Mouse (Mus musculus) olfactory bulb, adult 2 months (tissue): Measurements from ENCODE around the gene Sp100. TPM values are rescaled to one million over a fixed set of nuclear protein-coding genes. Genes with fewer than 3 reads are reported as not detected.

Experiments used
- H3K27ac ChIP-seq: fragments of 200-500 bp; 2 replicates; pipeline ENCODE4 v1.5.1; 2012; ENCODE audit warnings: low read depth, low read length; ENCODE audit not compliant: insufficient read depth
- H3K4me1 ChIP-seq: fragments of 200-500 bp; 2 replicates; pipeline ENCODE4 v1.6.1; 2012; ENCODE audit warnings: low read length; ENCODE audit not compliant: control insufficient read depth, insufficient read depth
- H3K4me3 ChIP-seq: fragments of 200-500 bp; 2 replicates; pipeline ENCODE4 v1.5.1; 2012; ENCODE audit warnings: mild to moderate bottlenecking, low read depth, low read length, moderate library complexity; ENCODE audit not compliant: insufficient read depth
- CTCF ChIP-seq: fragments of 200-500 bp; IDR thresholded peaks from 2 replicates; pipeline ENCODE4 v1.5.1; 2012; ENCODE audit warnings: low read depth, mild to moderate bottlenecking, low read length, moderate library complexity; ENCODE audit not compliant: insufficient read depth
- POLR2A ChIP-seq: fragments of 200-500 bp; IDR thresholded peaks from 2 replicates; pipeline ENCODE4 v1.6.1; 2012; ENCODE audit warnings: mild to moderate bottlenecking, low read depth, low read length, moderate library complexity; ENCODE audit not compliant: insufficient read depth
- WGBS: fragments of 180-500 bp; shearing (Covaris S2); methylation state at CpG from one replicate; pipeline ENCODE4 v1.1.7; 2018; 5-methylcytosine and 5-hydroxymethylcytosine counted together
- polyA plus RNA-seq: library from polyadenylated mRNA; stranded (reverse); fragments of >200 nt; gene quantifications from 2 replicates; pipeline ENCODE4 v1.2.4, GENCODE M21; 2012; ENCODE audit warnings: low replicate concordance; ENCODE audit not compliant: missing spikeins, insufficient read depth, insufficient read length

The Sp100 gene
- polyA plus RNA-seq, 1 experiment: not detected

DNA sequence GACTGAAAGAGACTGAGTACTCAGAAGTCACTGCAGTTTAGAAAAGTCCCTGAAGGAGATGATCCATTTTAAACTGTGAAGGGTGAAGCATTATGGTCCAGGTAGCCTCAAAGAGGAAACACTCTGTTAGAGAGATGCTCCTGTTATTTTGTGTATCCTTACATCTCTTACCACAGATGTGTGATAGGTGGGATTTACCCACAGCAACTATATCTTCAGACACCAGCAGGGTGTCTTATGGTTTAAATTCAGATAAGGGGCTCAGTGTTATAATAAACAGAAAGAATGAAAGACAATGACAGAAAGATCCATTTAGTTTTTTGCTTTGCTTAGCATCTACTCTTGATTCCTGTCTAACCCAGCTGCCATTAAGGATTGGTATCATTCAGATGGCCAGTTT, 14.5 kb downstream of the Sp100 start:
- Histone ChIP-seq H3K4me1 (no peaks in the 10 kb centered on the region), H3K27ac (no peak overlapping the region), H3K4me3 (no peak overlapping the region)
- TF ChIP-seq POLR2A: no peak
- TF ChIP-seq CTCF: no peak

DNA sequence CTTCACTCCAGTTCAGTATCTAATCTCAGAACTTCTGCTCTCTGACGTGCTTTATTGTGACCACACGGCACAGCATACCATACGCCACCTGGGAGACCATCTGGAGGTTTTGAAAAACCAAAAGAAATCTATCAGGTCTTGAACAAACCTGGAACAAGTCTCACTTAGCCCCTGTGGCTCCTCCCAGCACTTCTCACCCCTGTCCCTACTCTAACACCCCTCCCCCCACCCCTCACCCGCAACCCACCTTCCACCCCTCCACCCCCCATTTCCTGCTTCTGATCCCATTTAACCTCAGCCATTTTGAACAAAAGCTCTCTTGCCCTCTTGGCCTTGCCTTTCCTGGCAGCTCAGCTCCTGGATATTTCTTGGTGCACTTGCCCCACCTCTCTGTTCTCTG, 30.4 kb downstream of the Sp100 start:
- TF ChIP-seq CTCF: no peak
- no peak for TF ChIP-seq POLR2A
- 87% methylated on average over 4 of the region's 4 CpGs for WGBS
- H3K27ac ChIP-seq: no peak overlapping the region
- no peak overlapping the region for H3K4me3 ChIP-seq
- no peaks in the 10 kb centered on the region for H3K4me1 ChIP-seq

DNA sequence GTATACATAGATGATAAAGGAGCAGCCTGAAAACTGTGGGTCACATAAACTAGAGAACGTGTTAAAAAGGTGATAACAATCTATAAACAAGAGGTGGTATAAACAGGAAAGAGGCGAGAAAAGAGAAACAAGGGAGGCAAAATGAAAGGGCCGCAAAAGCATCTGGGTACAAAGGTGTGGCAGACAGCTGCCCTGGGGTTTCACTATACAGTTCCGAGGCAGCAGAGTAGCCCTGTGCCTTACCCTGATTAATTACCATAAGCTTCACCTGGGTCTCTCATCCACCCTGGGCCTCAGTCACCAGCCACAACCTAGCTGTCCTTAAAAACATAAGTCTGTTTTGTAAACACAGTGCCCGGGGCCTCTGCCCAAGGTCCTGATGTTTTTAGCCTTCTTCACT, 36.9 kb downstream of the Sp100 start:
- 83% methylated on average over 5 of the region's 5 CpGs for WGBS
- Histone ChIP-seq H3K27ac (no peak overlapping the region), H3K4me3 (no peak overlapping the region), H3K4me1 (no peaks in the 10 kb centered on the region)
- no peak for TF ChIP-seq POLR2A
- TF ChIP-seq CTCF: no peak

DNA sequence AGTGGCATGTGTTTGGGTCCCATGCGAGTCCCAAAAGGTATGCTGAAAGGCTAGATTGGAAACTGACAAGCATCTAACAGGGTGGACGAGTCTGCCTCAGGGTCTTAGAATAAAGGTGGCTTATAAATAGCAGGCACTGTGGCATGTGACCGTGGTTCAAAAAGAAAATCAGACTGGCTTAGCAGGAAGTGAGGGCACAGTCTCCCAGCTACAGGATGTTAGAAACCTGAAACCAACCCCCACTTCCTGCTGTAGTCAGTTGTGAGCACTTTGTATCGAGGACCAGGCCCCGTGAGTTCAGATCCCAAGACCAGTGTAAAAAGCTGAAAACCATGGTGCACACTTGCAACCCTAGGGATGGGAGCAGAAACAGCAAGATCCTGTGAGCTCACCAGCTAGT, 37.6 kb downstream of the Sp100 start:
- Histone ChIP-seq H3K4me1 (no peaks in the 10 kb centered on the region), H3K4me3 (no peak overlapping the region), H3K27ac (no peak overlapping the region)
- WGBS: 76% methylated on average over 5 of the region's 5 CpGs
- TF ChIP-seq POLR2A: no peak
- no peak for TF ChIP-seq CTCF

DNA sequence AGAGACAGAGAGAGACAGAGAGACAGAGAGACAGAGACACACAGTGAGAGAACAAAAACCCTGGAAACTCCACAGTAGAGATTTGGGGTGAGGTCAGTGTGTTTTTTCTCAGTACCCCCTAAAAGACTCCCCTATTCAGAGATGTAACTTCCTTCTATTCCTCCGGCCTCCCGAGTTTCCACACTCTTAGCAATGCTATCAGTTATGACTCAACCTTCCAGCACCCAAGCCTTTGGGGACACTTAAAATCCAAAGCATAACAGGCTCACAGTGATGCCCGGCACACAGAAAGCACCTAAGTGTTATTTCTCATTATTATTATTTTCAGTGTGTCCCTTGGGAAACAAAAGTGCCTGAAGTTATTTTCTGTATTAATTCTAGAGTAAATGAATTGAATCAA, 40.8 kb downstream of the Sp100 start:
- 84% methylated on average over 3 of the region's 3 CpGs for WGBS
- TF ChIP-seq POLR2A (no peak), CTCF (no peak)
- H3K4me1 ChIP-seq: no peaks in the 10 kb centered on the region
- H3K4me3 ChIP-seq: no peak overlapping the region
- no peak overlapping the region for H3K27ac ChIP-seq

DNA sequence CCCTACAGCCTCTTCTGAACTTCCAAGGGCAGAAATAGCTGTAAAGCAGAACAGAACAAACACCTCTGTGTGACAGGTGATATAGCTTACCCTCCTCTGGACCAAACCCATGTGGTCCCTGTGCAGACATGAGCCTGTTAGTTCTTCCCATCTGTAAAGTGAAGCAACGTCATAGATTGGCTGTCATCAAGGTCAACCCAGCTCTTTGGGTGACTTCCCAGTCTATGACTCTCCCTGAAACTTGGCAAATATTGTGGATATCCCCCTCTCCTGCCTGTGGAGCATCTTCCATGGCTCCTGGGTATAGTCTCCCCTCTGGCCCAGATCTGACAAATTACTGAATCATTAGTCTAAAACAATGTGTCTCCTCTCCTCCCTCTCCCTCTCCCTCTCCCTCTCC, 42.5 kb downstream of the Sp100 start:
- H3K4me1 ChIP-seq: no peaks in the 10 kb centered on the region
- no peak for TF ChIP-seq CTCF
- TF ChIP-seq POLR2A: no peak
- WGBS: 71% methylated on average over 1 of the region's 1 CpGs
- H3K4me3 ChIP-seq: no peak overlapping the region
- H3K27ac ChIP-seq: no peak overlapping the region

DNA sequence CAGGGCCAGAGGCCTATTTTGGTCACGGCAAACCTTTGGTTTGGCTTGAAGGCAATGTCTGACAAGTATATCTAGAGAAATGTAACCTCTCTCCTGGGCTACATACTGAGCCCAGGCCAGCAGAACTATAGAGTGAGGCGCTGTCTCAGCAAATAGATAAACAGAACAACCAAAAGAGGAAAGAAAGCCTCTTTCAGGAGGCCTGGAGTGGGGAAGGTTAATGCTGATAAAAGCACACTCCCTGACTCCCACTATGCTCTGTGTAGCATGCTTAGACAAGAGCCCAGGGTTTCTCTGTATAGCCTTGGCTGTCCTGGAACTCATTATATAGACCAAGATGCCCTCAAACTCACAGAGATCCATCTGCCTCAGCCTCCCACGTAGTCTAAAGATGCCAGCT, 43.5 kb downstream of the Sp100 start:
- Histone ChIP-seq H3K27ac (no peak overlapping the region), H3K4me1 (no peaks in the 10 kb centered on the region), H3K4me3 (no peak overlapping the region)
- WGBS: 68% methylated on average over 3 of the region's 3 CpGs
- TF ChIP-seq POLR2A: no peak
- no peak for TF ChIP-seq CTCF

DNA sequence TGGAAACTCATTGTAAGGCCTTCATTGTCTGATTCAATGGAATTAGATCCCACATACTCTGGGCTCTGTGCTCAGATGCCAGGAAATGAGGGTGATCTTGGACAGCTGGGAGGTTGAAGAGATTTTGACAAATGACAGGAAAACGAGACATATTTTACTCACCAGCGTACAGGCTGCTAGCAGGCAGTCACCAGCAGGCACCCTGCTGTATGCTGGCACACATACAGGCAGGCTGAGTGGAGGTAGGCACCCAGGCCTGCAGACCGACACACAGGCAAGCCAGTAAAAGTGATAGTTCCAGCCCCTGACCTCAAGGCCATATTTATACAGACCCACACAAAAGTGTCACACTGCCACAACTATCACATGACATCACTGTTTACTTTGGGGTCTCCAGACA, 45.9 kb downstream of the Sp100 start:
- 75% methylated on average over 3 of the region's 3 CpGs for WGBS
- Histone ChIP-seq H3K4me1 (no peaks in the 10 kb centered on the region), H3K27ac (no peak overlapping the region), H3K4me3 (no peak overlapping the region)
- TF ChIP-seq CTCF (no peak), POLR2A (no peak)

DNA sequence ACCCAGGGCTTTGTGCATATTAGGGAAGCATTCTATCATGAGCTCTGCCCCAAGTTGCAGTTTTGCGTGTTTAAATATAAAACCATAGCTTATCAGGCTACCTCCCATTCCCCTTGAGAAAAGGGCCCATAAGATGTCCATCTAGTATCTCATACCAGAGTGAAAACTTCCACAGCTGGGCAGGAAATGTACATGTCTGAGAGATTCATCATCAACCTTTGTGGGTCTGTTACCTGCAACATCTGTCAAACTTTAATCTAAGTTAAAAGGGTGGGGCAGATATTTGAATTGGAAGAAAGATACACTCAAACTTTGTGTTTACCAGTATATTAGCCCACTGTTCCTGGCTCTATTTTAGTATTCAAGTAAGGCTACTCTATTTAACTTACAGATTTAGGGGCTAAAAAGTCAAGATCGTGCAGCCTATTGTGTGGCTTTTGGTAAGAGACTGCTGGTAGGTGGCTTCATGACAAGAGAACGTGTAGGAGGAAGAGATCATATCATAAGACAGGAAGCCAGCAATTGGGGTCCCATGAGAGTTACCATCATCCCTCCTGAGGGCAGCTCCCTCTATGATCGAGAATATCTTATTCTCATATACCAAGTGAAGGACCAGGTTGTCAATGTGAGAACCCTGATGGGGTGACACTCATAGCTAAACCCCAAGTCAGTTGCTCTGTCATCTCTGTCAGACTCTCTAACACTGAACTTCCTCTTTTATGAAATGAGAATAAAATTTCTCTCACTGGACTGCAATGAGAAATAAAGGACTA, 48.1 kb downstream of the Sp100 start:
- no peak overlapping the region for H3K27ac ChIP-seq
- 82% methylated on average over 4 of the region's 4 CpGs for WGBS
- no peaks in the 10 kb centered on the region for H3K4me1 ChIP-seq
- TF ChIP-seq POLR2A (no peak), CTCF (no peak)
- H3K4me3 ChIP-seq: no peak overlapping the region

DNA sequence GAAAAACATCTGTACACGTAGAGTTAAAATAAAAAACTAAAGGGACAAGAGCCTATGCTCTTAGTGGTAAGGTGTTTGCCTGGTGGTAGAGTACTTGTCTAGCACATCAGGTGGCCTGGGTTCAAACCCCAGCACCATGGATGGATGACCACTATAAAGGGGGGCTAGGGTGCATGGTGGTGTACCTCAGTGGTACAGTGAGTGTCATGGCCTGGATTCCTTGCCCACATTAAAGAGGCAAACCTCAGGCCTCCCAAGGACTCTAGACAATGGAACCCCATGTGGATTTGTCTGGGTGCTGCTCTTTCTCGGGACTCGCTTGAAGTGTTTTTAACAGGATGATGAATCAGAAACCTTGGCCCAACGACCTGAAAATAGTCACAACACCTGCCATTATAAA, 52.7 kb downstream of the Sp100 start:
- Histone ChIP-seq H3K4me3 (no peak overlapping the region), H3K4me1 (peaks cover 5% of the 10 kb centered on the region), H3K27ac (no peak overlapping the region)
- TF ChIP-seq POLR2A: no peak
- TF ChIP-seq CTCF: no peak
- WGBS: 83% methylated on average over 4 of the region's 4 CpGs
